Mouse (Mus musculus) thymus, adult 2 months (tissue): ENCODE results near the gene Slc38a10. TPM values are rescaled to one million over a fixed set of nuclear protein-coding genes. Genes with fewer than 3 reads are reported as not detected.

Experiments used
- DNase-seq: peaks from one replicate; pipeline ENCODE4 v3.0.0; 2021
- H3K27ac ChIP-seq: fragments of 200-500 bp; 2 replicates; pipeline ENCODE4 v1.5.1; 2012; ENCODE audit warnings: low read length, control low read depth; ENCODE audit not compliant: control insufficient read depth, insufficient read depth
- H3K27me3 ChIP-seq: fragments of 200-500 bp; 2 replicates; pipeline ENCODE4 v1.6.1; 2012; ENCODE audit warnings: mild to moderate bottlenecking, low read length, moderate library complexity, mixed read lengths; ENCODE audit not compliant: control insufficient read depth, insufficient read depth
- H3K36me3 ChIP-seq: fragments of 200-500 bp; 2 replicates; pipeline ENCODE4 v1.6.1; 2012; ENCODE audit warnings: mild to moderate bottlenecking, low read length, moderate library complexity; ENCODE audit not compliant: control insufficient read depth, insufficient read depth
- H3K4me1 ChIP-seq: fragments of 200-500 bp; replicated peaks from 2 replicates; pipeline ENCODE4 v1.6.1; 2012; ENCODE audit warnings: low read length; ENCODE audit not compliant: control insufficient read depth, insufficient read depth
- H3K4me3 ChIP-seq: fragments of 200-500 bp; 2 replicates; pipeline ENCODE4 v1.5.1; 2012; ENCODE audit warnings: mild to moderate bottlenecking, low read length, control low read depth, moderate library complexity; ENCODE audit not compliant: control insufficient read depth, insufficient read depth
- CTCF ChIP-seq: fragments of 200-500 bp; IDR thresholded peaks from 2 replicates; pipeline ENCODE4 v1.5.1; 2012; ENCODE audit warnings: mild to moderate bottlenecking, control low read depth, low read length, moderate library complexity, borderline replicate concordance; ENCODE audit not compliant: control insufficient read depth, poor library complexity, insufficient read depth; ENCODE audit errors: extremely low read depth
- POLR2A ChIP-seq: fragments of 200-500 bp; IDR thresholded peaks from 2 replicates; pipeline ENCODE4 v1.6.1; 2012; ENCODE audit warnings: mild to moderate bottlenecking, low read length, control low read depth, moderate library complexity; ENCODE audit not compliant: control insufficient read depth, poor library complexity, insufficient read depth; ENCODE audit errors: extremely low read depth
- WGBS: fragments of 180-500 bp; shearing (Covaris S2); methylation state at CpG from one replicate; pipeline ENCODE4 v1.1.7; 2018; 5-methylcytosine and 5-hydroxymethylcytosine counted together
- polyA plus RNA-seq: library from polyadenylated mRNA; depleted of rRNA; stranded (reverse); fragments of >200 nt; gene quantifications from 2 replicates; pipeline ENCODE4 v1.2.3, GENCODE M21; 2012

The Slc38a10 gene
- polyA plus RNA-seq, 1 experiment = 167 TPM

DNA sequence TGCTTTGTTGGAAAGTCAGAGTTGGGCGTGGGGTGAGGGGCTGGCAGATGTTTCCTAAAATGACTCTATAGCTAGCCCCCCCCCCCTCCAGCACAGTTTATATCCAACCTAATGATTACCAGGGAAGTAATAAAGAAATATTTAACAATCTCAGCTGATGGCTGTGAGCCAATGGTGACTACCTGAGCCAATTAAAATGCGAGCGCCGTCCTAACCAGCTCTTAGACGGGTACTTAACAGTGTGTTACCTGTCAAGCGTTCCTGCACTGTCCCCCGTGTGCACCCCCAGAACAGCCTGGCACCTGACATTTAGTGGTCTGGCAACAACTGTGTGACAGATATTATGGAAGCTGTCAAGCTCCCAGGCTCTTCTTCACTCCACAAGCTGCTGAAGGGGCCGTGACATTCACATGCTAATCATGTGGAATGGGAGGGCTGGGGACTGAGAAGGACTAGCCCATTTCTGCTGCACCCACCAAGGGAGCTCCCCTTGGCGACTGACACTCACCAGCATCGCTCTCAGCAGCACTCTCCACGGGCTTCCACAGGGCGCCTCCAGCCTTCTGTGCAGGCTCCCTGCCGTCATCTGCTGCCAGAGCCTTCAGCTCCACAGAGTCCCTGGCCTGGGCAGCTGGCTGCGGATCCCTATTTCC lies 41.5 kb downstream of the Slc38a10 start:
- 95% methylated on average over 14 of the region's 14 CpGs for WGBS
- no peak for TF ChIP-seq POLR2A
- TF ChIP-seq CTCF = no peak
- Histone ChIP-seq H3K4me1 (no peaks in the 10 kb centered on the region), H3K36me3 (peaks cover 24% of the 10 kb centered on the region), H3K27ac (no peak overlapping the region), H3K27me3 (no peaks in the 10 kb centered on the region), H3K4me3 (no peak overlapping the region)
- no peak for DNase-seq

DNA sequence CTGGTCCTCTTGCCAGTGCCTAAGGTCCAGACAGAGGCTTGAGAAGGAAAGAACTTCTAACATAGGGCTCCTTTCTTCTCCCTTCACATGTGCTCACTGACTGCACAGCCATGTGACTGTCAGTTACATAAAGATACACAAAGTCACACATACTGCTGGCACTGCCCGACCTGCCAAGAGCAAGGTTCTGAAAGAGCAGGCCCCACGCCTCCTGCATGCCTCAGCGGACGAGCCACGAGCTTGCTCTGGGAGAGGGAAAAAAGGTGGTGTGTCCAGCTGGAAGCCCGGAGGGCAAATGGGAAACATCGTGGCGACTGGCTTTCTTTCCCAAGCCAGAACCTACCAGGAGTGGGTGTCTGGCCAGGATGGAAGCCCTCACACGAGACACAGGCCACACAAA lies 43.4 kb downstream of the Slc38a10 start:
- Histone ChIP-seq H3K36me3 (peaks cover 30% of the 10 kb centered on the region), H3K27ac (no peak overlapping the region), H3K4me1 (no peaks in the 10 kb centered on the region), H3K4me3 (no peak overlapping the region), H3K27me3 (no peaks in the 10 kb centered on the region)
- 97% methylated on average over 9 of the region's 9 CpGs for WGBS
- DNase-seq = no peak
- TF ChIP-seq POLR2A = no peak
- TF ChIP-seq CTCF = no peak

GRCm38 (mm10) chr11:120107026-120107425 lies 44.1 kb downstream of the Slc38a10 start:
- Histone ChIP-seq H3K27ac (no peak overlapping the region), H3K27me3 (no peaks in the 10 kb centered on the region), H3K36me3 (peaks cover 30% of the 10 kb centered on the region), H3K4me1 (no peaks in the 10 kb centered on the region), H3K4me3 (no peak overlapping the region)
- 98% methylated on average over 2 of the region's 2 CpGs for WGBS
- no peak for DNase-seq
- TF ChIP-seq POLR2A (no peak), CTCF (no peak)

GRCm38 (mm10) chr11:120103431-120103997 lies 47.6 kb downstream of the Slc38a10 start:
- 96% methylated on average over 3 of the region's 3 CpGs for whole genome bisulfite sequencing
- Histone ChIP-seq H3K4me3 (no peak overlapping the region), H3K27ac (no peak overlapping the region), H3K36me3 (peaks cover 20% of the 10 kb centered on the region), H3K27me3 (no peaks in the 10 kb centered on the region), H3K4me1 (peaks cover 8% of the 10 kb centered on the region)
- no peak for DNase-seq
- no peak for TF ChIP-seq CTCF

GRCm38 (mm10) chr11:120101036-120101435 lies 50.1 kb downstream of the Slc38a10 start:
- peak; percentile 71 for DNase-seq
- Histone ChIP-seq H3K4me1 (peaks cover 14% of the 10 kb centered on the region), H3K27me3 (no peaks in the 10 kb centered on the region), H3K4me3 (no peak overlapping the region), H3K27ac (no peak overlapping the region), H3K36me3 (peaks cover 19% of the 10 kb centered on the region)
- WGBS = 4% methylated on average over 3 of the region's 3 CpGs
- TF ChIP-seq POLR2A (no peak), CTCF (no peak)

DNA sequence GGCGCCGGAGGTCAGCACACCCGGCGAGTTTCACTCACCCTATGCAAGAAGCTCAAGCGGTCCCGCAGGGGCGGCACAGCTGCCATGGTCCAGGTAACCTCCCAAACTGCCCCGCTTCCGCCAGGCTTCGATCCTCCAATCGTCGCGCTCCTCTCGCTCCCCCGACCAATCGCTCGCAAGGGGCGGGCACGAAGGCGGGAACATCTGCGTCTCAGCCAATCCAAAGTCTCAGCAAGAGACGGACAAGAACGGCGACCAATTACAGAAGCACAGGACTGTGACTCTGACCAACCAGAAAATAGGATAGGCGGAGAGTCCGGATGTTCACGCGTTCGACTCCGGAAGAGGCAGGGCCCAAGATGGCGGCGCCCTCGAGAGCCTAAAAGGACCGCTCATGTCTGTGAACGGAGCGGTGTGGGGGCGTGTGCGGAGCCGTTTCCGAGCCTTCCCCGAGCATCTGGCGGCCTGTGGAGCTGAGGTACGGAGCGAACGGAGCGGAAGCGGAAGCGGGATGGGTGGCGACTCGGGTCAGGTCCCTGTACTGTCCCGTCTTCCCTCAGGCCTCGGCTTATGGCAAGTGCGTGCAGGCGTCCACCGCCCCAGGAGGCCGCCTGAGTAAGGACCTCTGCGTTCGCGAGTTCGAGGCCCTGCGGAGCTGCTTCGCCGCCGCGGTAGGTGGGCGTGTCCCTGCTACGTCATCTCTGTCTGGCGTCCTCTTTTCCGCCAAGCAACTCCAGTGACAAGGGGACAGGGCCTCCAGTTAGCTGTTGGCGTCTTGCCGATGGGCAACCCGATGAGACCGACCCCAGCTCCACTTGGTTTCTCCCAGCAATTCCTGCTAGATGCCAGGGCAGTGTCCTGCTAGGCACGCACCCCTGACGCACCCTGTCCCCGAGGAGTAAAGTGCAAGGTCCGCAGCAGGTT lies 52.3 kb downstream of the Slc38a10 start, which contains the start of the genes Tepsin and Ndufaf8:
TSS of gene Tepsin (minus strand) at position 144 of the 924 bp plus-strand sequence.
TSS of gene Ndufaf8 (plus strand) at position 341 of the 924 bp plus-strand sequence.
- H3K36me3 ChIP-seq = no peaks in the 10 kb centered on the region
- TF ChIP-seq CTCF (peak; percentile 56), POLR2A (peak; percentile 69; the same call in 1 of the 2 replicates)
- DNase-seq = peak; percentile 99
- WGBS = under 1% methylated on average over 77 of the region's 77 CpGs
- H3K27me3 ChIP-seq = no peaks in the 10 kb centered on the region
- peaks cover 15% of the 10 kb centered on the region for H3K4me1 ChIP-seq
- H3K27ac ChIP-seq = peak within 1 kb of the TSS; percentile 52
- H3K4me3 ChIP-seq = peak within 1 kb of the TSS; percentile 75
